Mouse (Mus musculus) spleen, embryonic (tissue): ENCODE measurements around the gene Parp16.
"Not testable (repeated sequence)": the region's sequence is repeated elsewhere in the genome, so short reads cannot be mapped to it uniquely, and the experiment has no call there.

Source experiments
- CTCF ChIA-PET: fragments of 350-600 bp; sonication (Branson Sonifier 250); formaldehyde crosslinking; loops from one replicate; lab custom pipeline; 2022; lab: Charles Lee

Gene Parp16

GRCm38 (mm10) chr9:65239731-65240130, 44.6 kb downstream of the Parp16 start:
- CTCF ChIA-PET: no interaction called here

- CTCF ChIA-PET: no interaction called here
Observed at GRCm38 (mm10) chr9:65240587-65240986, 45.4 kb downstream of the Parp16 start.

GRCm38 (mm10) chr9:65241973-65242372, 46.8 kb downstream of the Parp16 start:
- CTCF ChIA-PET: no interaction called here

- CTCF ChIA-PET: no interaction called here
Observed at GRCm38 (mm10) chr9:65243249-65243648, 48.1 kb downstream of the Parp16 start.

- CTCF ChIA-PET: no interaction called here
Observed at GRCm38 (mm10) chr9:65244036-65244806, 49.1 kb downstream of the Parp16 start.

GRCm38 (mm10) chr9:65247502-65248376, 52.6 kb downstream of the Parp16 start:
- CTCF ChIA-PET: interaction anchor here (0.6 kb wide), 1 partner anchor 23 kb away, joined by 3 read pairs; no protein-coding TSS in a partner anchor

- CTCF ChIA-PET: interaction anchor here (0.6 kb wide), 1 partner anchor 24 kb away, joined by 3 read pairs; no protein-coding TSS in a partner anchor
Observed at GRCm38 (mm10) chr9:65248377-65248690, 53.2 kb downstream of the Parp16 start.

- CTCF ChIA-PET: no interaction called here
Observed at GRCm38 (mm10) chr9:65252026-65252425, 56.9 kb downstream of the Parp16 start.

GRCm38 (mm10) chr9:65255906-65256600, 60.9 kb downstream of the Parp16 start:
- CTCF ChIA-PET: no interaction called here

- CTCF ChIA-PET: no interaction called here
Observed at GRCm38 (mm10) chr9:65257218-65257910, 62.2 kb downstream of the Parp16 start.

- CTCF ChIA-PET: interaction anchor here (0.6 kb wide), 1 partner anchor 50 kb away, joined by 3 read pairs; no protein-coding TSS in a partner anchor
Observed at GRCm38 (mm10) chr9:65259366-65259765, 64.2 kb downstream of the Parp16 start.

GRCm38 (mm10) chr9:65261591-65262230, 66.6 kb downstream of the Parp16 start:
- CTCF ChIA-PET: no interaction called here

GRCm38 (mm10) chr9:65262641-65263120, 67.5 kb downstream of the Parp16 start:
- CTCF ChIA-PET: interaction anchor here (0.5 kb wide), 1 partner anchor 594 kb away, joined by 3 read pairs; no protein-coding TSS in a partner anchor

GRCm38 (mm10) chr9:65264959-65265358, 69.8 kb downstream of the Parp16 start, which contains the start of gene Cilp:
Gene Cilp (plus strand): TSS chr9:65265180.
- CTCF ChIA-PET: no interaction called here

GRCm38 (mm10) chr9:65267742-65268515, 72.8 kb downstream of the Parp16 start:
- CTCF ChIA-PET: interaction anchor here (0.7 kb wide), 1 partner anchor 189 kb away, joined by 7 read pairs; no protein-coding TSS in a partner anchor

GRCm38 (mm10) chr9:65273048-65273809, 78.1 kb downstream of the Parp16 start:
- CTCF ChIA-PET: no interaction called here

- CTCF ChIA-PET: no interaction called here
Observed at GRCm38 (mm10) chr9:65273873-65274272, 78.7 kb downstream of the Parp16 start.

GRCm38 (mm10) chr9:65274851-65275250, 79.7 kb downstream of the Parp16 start:
- CTCF ChIA-PET: not testable (repeated sequence)
